ENCODE assay signal across 13 mouse cellular contexts in genomic region chr8:110856760-110857461, GRCm38 (mm10). TPM values are rescaled to one million over a fixed set of nuclear protein-coding genes. Genes with fewer than 3 reads are reported as not detected.
DNase-seq lines count a peak whose midpoint lies in the region; ATAC-seq and TF ChIP-seq lines count a peak whose summit lies in the region.
"Had no signal": no experiment of that assay in that cellular context is flagged by ENCODE, and none has a peak within 500 bp of the region (broad histone marks: within the 10 kb centered on the region; RNA-seq: fewer than 3 reads in every experiment).

No protein-coding gene starts in this region.

- no peak for ATAC-seq in kidney, postnatal 0 days (replicated peaks; ENCODE audit: low FRiP score, low read depth)
- ATAC-seq in kidney, embryonic 15.5 days (replicated peaks; ENCODE audit: low FRiP score), result no peak

- H3K36me3 ChIP-seq in kidney, postnatal 0 days (ENCODE audit: insufficient read depth, low read length), result peaks cover 67% of the 10 kb centered on the region
- H3K36me3 ChIP-seq in kidney, embryonic 15.5 days, result peaks cover 95% of the 10 kb centered on the region

- 0 out of 2 replicates have a peak, but pooled peaks have one; percentile 6 for TF ChIP-seq CTCF in cerebellum, adult 2 months (IDR thresholded peaks at IDR 0.05; ENCODE audit: borderline replicate concordance, insufficient read depth, low read depth, low read length)
- TF ChIP-seq CTCF in kidney, postnatal 0 days (IDR thresholded peaks at IDR 0.05; ENCODE audit: low read depth), result peak; percentile 54

- no peaks in the 10 kb centered on the region for H3K4me1 ChIP-seq in cerebellum, adult 2 months (ENCODE audit: control insufficient read depth, insufficient read depth, low read length)
- no peaks in the 10 kb centered on the region for H3K4me1 ChIP-seq in kidney, postnatal 0 days (replicated peaks; ENCODE audit: insufficient read depth, low read length)
- H3K4me1 ChIP-seq in kidney, embryonic 15.5 days, result no peaks in the 10 kb centered on the region
- H3K4me1 ChIP-seq: liver, embryonic 13.5 days; midbrain, embryonic 10.5 days; neural tube, embryonic 12.5 days had no signal

- no peaks in the 10 kb centered on the region for H3K27me3 ChIP-seq in cerebellum, adult 2 months (ENCODE audit: control insufficient read depth, insufficient read depth, low read length)
- no peaks in the 10 kb centered on the region for H3K27me3 ChIP-seq in kidney, postnatal 0 days (ENCODE audit: insufficient read depth, low read length)
- H3K27me3 ChIP-seq in kidney, embryonic 15.5 days, result no peaks in the 10 kb centered on the region
- H3K27me3 ChIP-seq: liver, embryonic 13.5 days; neural tube, embryonic 12.5 days had no signal

- 77% methylated on average over 5 of the region's 5 CpGs for WGBS in cerebellum, adult 2 months
- WGBS in kidney, postnatal 0 days, result 89% methylated on average over 4 of the region's 5 CpGs
- 83% methylated on average over 5 of the region's 5 CpGs for WGBS in kidney, embryonic 15.5 days

- no peak overlapping the region for H3K27ac ChIP-seq in cerebellum, adult 2 months (ENCODE audit: insufficient read depth, low read length)
- H3K27ac ChIP-seq in kidney, postnatal 0 days, result no peak overlapping the region
- H3K27ac ChIP-seq in kidney, embryonic 15.5 days, result no peak overlapping the region
- H3K27ac ChIP-seq: liver, embryonic 13.5 days; midbrain, embryonic 10.5 days; neural tube, embryonic 12.5 days had no signal

- H3K9ac ChIP-seq in kidney, postnatal 0 days (ENCODE audit: low read depth, low read length), result no peak overlapping the region
- no peak overlapping the region for H3K9ac ChIP-seq in kidney, embryonic 15.5 days
- H3K9ac ChIP-seq: liver, embryonic 13.5 days; neural tube, embryonic 12.5 days had no signal

- no peak for DNase-seq in cerebellum, adult 2 months
- no peak for DNase-seq in cerebellum, postnatal 25 days
- peak; percentile 24 for DNase-seq in kidney, postnatal 0 days (ENCODE audit: low spot score)
- peak; percentile 9 for DNase-seq in thymus, postnatal 14 days
- no peak for DNase-seq in thymus, adult 18-20 months
- no peak for DNase-seq in embryo, embryonic 10.5 days (ENCODE audit: low spot score)
- no peak for DNase-seq in ovary, postnatal 10 days (ENCODE audit: low spot score)
- DNase-seq: gastrocnemius, postnatal 25 days; kidney, postnatal 14 days; liver, embryonic 13.5 days had no signal

- H3K9me3 ChIP-seq in kidney, postnatal 0 days (replicated peaks; ENCODE audit: low read length), result no peaks in the 10 kb centered on the region
- no peaks in the 10 kb centered on the region for H3K9me3 ChIP-seq in kidney, embryonic 15.5 days (replicated peaks)
- H3K9me3 ChIP-seq: liver, embryonic 13.5 days; midbrain, embryonic 10.5 days; neural tube, embryonic 12.5 days had no signal

- H3K4me2 ChIP-seq in kidney, postnatal 0 days (ENCODE audit: low read length), result no peak overlapping the region
- no peak overlapping the region for H3K4me2 ChIP-seq in kidney, embryonic 15.5 days
- H3K4me2 ChIP-seq: liver, embryonic 13.5 days; neural tube, embryonic 12.5 days had no signal

- no peak overlapping the region for H3K4me3 ChIP-seq in cerebellum, adult 2 months (replicated peaks; ENCODE audit: insufficient read depth, low read depth, low read length)
- no peak overlapping the region for H3K4me3 ChIP-seq in kidney, postnatal 0 days (replicated peaks; ENCODE audit: low read depth, low read length)
- no peak overlapping the region for H3K4me3 ChIP-seq in kidney, embryonic 15.5 days (replicated peaks)
- H3K4me3 ChIP-seq: liver, embryonic 13.5 days; midbrain, embryonic 10.5 days; neural tube, embryonic 12.5 days had no signal

- no peak for TF ChIP-seq POLR2A in cerebellum, adult 2 months (IDR thresholded peaks at IDR 0.05; ENCODE audit: borderline replicate concordance, insufficient read depth, low read length)

RNA-seq across cellular contexts. Expression of gene Sf3b3, which starts 10.3 kb away (rescaled TPM):
- 44.5 and 49.9 TPM in 2 replicates for polyA plus RNA-seq in cerebellum, adult 2 months (2012; rRNA removed)
- polyA plus RNA-seq in kidney, postnatal 0 days (2015; fragmentation: Nextera tagmentation; extraction: Ambion mirVana), result 80.1 and 89.4 TPM in 2 replicates
- polyA plus RNA-seq in kidney, embryonic 15.5 days (2015; fragmentation: Nextera tagmentation; extraction: Ambion mirVana), result 161 and 167 TPM in 2 replicates

RNA-seq across cellular contexts. Expression of gene Cog4, which starts 10.5 kb away (rescaled TPM):
- polyA plus RNA-seq in cerebellum, adult 2 months (2012; rRNA removed), result 56.5 and 60.2 TPM in 2 replicates
- 47.2 and 57.3 TPM in 2 replicates for polyA plus RNA-seq in kidney, postnatal 0 days (2015; fragmentation: Nextera tagmentation; extraction: Ambion mirVana)
- 77.1 and 77.3 TPM in 2 replicates for polyA plus RNA-seq in kidney, embryonic 15.5 days (2015; fragmentation: Nextera tagmentation; extraction: Ambion mirVana)

RNA-seq across cellular contexts. Expression of gene Fuk, which starts 45.4 kb away (rescaled TPM):
- 27.1 and 31.0 TPM in 2 replicates for polyA plus RNA-seq in cerebellum, adult 2 months (2012; rRNA removed)
- polyA plus RNA-seq in kidney, postnatal 0 days (2015; fragmentation: Nextera tagmentation; extraction: Ambion mirVana), result 10.1 and 10.7 TPM in 2 replicates
- 12.0 and 13.3 TPM in 2 replicates for polyA plus RNA-seq in kidney, embryonic 15.5 days (2015; fragmentation: Nextera tagmentation; extraction: Ambion mirVana)

RNA-seq across cellular contexts. Expression of gene Il34, which starts 51.2 kb away (rescaled TPM):
- polyA plus RNA-seq in cerebellum, adult 2 months (2012; rRNA removed), result 15.8 and 21.1 TPM in 2 replicates
- polyA plus RNA-seq in kidney, postnatal 0 days (2015; fragmentation: Nextera tagmentation; extraction: Ambion mirVana), result 5.2 and 7.5 TPM in 2 replicates
- 1.8 and 2.0 TPM in 2 replicates for polyA plus RNA-seq in kidney, embryonic 15.5 days (2015; fragmentation: Nextera tagmentation; extraction: Ambion mirVana)

Comparison
In these comparisons a context has a peak if more than half of its experiments do, and no peak if none do; other contexts are left out.
1. DNase-seq: peak in kidney, postnatal 0 days (single experiment) and thymus, postnatal 14 days (single experiment); none in cerebellum, adult 2 months (0 of 2), cerebellum, postnatal 25 days (0 of 2), thymus, adult 18-20 months (0 of 2), embryo, embryonic 10.5 days (single experiment) and ovary, postnatal 10 days (single experiment).